Mouse (Mus musculus) C2C12 (cell line): ENCODE data around the gene Bcam. TPM values are rescaled to one million over a fixed set of nuclear protein-coding genes. Genes with fewer than 3 reads are reported as not detected.

ENCODE experiments used
- H3K27me3 ChIP-seq: one replicate; pipeline ENCODE4 v1.6.1; 2011; ENCODE audit not compliant: control insufficient read depth, insufficient read depth, insufficient read length
- H3K36me3 ChIP-seq: one replicate; pipeline ENCODE4 v1.6.1; 2011; ENCODE audit not compliant: control insufficient read depth, insufficient read depth
- H3K4me3 ChIP-seq: one replicate; pipeline ENCODE4 v1.5.1; 2011; ENCODE audit warnings: mild to moderate bottlenecking, control low read depth; ENCODE audit not compliant: poor library complexity, insufficient read depth, severe bottlenecking
- H3K79me2 ChIP-seq: one replicate; pipeline ENCODE4 v1.6.1; 2011; ENCODE audit not compliant: control insufficient read depth, insufficient read depth
- H3K79me3 ChIP-seq: one replicate; pipeline ENCODE4 v1.6.1; 2011; ENCODE audit warnings: low read depth, control low read depth
- H3ac ChIP-seq: one replicate; pipeline ENCODE3; 2011; ENCODE audit warnings: low read depth; ENCODE audit not compliant: control insufficient read depth, insufficient read length
- CEBPB ChIP-seq: IDR thresholded peaks from one replicate; pipeline ENCODE4 v1.6.1; 2011; ENCODE audit warnings: low read depth, mild to moderate bottlenecking, control low read depth, moderate library complexity
- CTCF ChIP-seq: IDR thresholded peaks from one replicate; pipeline ENCODE4 v1.5.1; 2011; ENCODE audit not compliant: control insufficient read depth, insufficient read depth, insufficient read length
- FOSL1 ChIP-seq: IDR thresholded peaks from one replicate; pipeline ENCODE4 v1.8.0; 2011; ENCODE audit warnings: mild to moderate bottlenecking, low read length; ENCODE audit not compliant: poor library complexity, insufficient read depth, severe bottlenecking
- MAX ChIP-seq: IDR thresholded peaks from one replicate; pipeline ENCODE4 v1.6.1; 2011; ENCODE audit warnings: mild to moderate bottlenecking, control low read depth
- MYOD1 ChIP-seq: IDR thresholded peaks from one replicate; pipeline ENCODE4 v1.6.1; 2011; ENCODE audit warnings: low read depth; ENCODE audit not compliant: control insufficient read depth, insufficient read length
- MYOG ChIP-seq: IDR thresholded peaks from one replicate; pipeline ENCODE4 v1.6.1; 2011; ENCODE audit not compliant: control insufficient read depth, insufficient read length; ENCODE audit errors: extremely low read depth
- USF1 ChIP-seq: IDR thresholded peaks from one replicate; pipeline ENCODE4 v1.6.1; 2011; ENCODE audit warnings: low read depth, mild to moderate bottlenecking, control low read depth, moderate library complexity
- polyA plus RNA-seq: library from polyadenylated mRNA; unstranded; fragments of >200 nt; fragmentation: generic; extraction: Trizol; gene quantifications from one replicate; pipeline ENCODE4 v1.2.1, GENCODE M21; 2012; ENCODE audit warnings: missing spikeins

Bcam gene
- polyA plus RNA-seq, 1 experiment: 1.7 TPM

DNA sequence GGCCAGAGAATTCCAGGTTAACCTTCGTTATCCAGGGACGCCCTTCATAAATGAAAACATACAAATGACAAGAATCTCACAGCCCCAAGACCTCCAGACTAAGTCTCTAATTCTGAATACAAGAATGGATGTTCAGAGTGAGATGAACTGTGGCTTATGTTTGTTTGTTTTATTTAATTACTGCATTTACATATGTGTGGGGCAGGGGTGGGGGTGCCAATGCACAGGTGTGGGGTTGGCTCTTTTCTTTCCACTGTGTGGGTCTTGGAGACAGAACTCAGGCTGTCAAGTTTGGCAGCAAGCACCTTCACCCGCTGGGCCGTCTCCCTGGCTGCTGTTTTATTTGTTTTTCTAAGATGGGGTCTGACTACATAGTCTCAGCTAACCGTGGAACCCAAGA, 28.3 kb downstream of the Bcam start:
- TF ChIP-seq MAX: no peak
- no peak for TF ChIP-seq CEBPB
- no peak for TF ChIP-seq MYOG
- no peak for TF ChIP-seq FOSL1
- no peak for TF ChIP-seq MYOD1
- TF ChIP-seq USF1: no peak
- no peak for TF ChIP-seq CTCF
- Histone ChIP-seq H3K4me3 (no peak overlapping the region), H3K36me3 (no peaks in the 10 kb centered on the region), H3K79me3 (no peaks in the 10 kb centered on the region), H3ac (no peak overlapping the region), H3K27me3 (no peaks in the 10 kb centered on the region), H3K79me2 (no peaks in the 10 kb centered on the region)

DNA sequence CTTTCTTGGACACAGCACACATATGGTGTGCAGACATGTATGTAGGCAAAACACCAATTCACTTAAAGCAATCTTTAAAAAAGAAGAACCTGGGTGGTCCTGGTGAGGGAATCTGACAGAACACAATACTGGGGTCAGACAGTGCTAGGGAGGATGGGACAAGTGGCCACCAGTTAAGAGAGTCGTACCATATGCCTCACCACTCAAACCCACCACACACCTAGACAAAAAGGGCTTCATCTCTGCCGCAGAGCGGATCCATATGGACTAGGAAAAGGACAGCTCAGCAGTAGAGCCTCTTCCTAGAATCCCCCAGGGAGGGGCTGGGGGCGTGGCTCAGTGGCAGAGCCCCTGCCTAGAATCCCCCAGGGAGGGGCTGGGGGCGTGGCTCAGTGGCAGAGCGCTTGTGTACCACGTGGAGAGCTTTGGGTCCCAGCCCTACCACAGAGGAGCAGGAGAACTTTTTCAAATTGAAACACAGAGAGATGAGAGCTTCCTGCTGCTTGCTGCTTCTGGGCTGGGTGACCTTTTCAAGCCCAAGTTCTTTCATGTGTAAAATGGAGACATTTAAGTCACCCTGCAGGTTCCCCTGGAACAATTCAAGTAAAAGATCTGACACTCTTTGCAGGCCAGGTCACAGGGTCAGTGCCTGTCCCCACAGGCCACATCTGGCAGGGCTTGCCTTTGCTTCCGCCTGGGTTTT, 29.3 kb downstream of the Bcam start:
- TF ChIP-seq MYOG (no peak), USF1 (no peak), MAX (no peak), MYOD1 (no peak), CTCF (no peak), CEBPB (no peak), FOSL1 (no peak)

DNA sequence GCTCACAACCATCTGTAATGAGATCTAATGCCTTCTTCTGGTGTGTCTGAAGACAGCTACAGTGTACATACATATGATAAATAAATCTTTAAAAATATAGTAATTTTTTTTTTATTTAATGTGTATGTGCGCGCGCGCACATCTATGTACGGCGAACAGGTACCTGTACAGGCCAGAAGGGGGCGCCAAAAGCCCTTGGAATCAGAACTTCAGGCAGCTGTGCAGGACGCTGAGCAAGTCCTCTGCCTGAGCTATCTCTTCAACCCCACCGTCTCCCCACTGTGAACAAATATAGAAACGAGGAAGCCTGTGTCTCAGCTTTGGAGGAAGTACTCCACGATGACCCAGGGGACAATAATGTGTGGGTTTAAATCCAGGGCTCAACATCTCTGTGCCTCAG, 30.5 kb downstream of the Bcam start:
- no peaks in the 10 kb centered on the region for H3K79me3 ChIP-seq
- no peak overlapping the region for H3K4me3 ChIP-seq
- TF ChIP-seq USF1 (no peak), FOSL1 (no peak), MAX (no peak), CEBPB (no peak), CTCF (no peak), MYOD1 (no peak), MYOG (no peak)
- H3K79me2 ChIP-seq: no peaks in the 10 kb centered on the region
- H3ac ChIP-seq: no peak overlapping the region
- H3K36me3 ChIP-seq: no peaks in the 10 kb centered on the region
- H3K27me3 ChIP-seq: no peaks in the 10 kb centered on the region

More for the DNA sequence above, 29.3 kb downstream of the Bcam start:
- Histone ChIP-seq H3K79me2 (no peaks in the 10 kb centered on the region), H3K4me3 (no peak overlapping the region), H3ac (no peak overlapping the region), H3K79me3 (no peaks in the 10 kb centered on the region), H3K27me3 (no peaks in the 10 kb centered on the region), H3K36me3 (no peaks in the 10 kb centered on the region)

DNA sequence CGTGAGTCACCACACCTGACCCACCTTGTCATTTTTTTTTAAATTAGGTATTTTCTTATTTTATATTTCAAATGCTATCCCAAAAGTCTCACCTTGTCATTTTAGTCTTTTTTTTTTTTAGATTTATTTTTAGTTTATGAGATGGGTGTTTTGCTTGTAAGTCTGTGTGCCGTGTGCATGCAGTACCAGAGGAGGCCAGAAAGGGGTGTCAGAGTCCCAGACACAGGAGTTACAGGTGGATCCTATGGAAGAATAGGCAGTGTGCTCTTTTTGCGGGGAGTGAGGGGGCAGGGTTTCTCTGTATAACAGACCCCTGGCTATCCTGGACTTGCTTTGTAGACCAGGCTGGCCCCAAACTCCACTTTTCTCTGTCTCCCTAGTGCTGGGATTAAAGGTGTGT, 32.0 kb downstream of the Bcam start:
- TF ChIP-seq USF1 (no peak), CEBPB (no peak), MYOD1 (no peak), MYOG (no peak), FOSL1 (no peak), MAX (no peak)
- Histone ChIP-seq H3K79me2 (no peaks in the 10 kb centered on the region), H3K27me3 (no peaks in the 10 kb centered on the region), H3K36me3 (no peaks in the 10 kb centered on the region), H3K79me3 (no peaks in the 10 kb centered on the region), H3ac (no peak overlapping the region), H3K4me3 (no peak overlapping the region)

DNA sequence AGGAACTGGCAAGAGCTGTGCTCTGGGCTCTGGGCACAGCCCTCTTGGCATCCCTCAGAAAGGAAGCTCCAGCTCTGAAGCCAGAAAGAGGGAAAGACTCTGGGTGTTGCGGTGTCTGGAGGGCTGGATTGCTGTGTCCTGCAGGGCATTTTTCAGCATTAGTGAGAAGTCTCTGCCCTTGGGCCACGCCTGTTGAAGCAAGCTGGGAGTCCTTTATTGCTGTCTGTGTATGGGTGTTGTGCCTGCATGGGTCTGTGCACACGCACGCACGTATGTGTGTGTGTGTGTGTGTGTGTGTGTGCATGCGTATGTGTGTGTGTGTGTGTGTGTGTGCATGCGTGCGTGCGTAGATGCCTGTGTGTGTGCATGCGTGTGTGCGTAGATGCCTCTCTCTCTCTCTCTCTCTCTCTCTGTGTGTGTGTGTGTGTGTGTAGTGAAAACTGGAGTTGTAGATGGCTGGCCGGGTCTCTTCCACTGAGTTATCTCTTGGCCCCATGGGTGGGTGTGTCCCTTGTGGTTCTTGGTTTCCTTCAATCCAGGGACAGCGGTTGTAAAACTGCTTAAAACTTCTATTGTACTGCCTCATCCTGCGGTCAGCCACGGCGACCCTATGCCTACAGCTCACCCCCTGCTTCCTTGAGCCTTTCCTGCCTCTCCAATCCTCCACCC, 34.3 kb downstream of the Bcam start:
- Histone ChIP-seq H3K4me3 (no peak overlapping the region), H3K27me3 (no peaks in the 10 kb centered on the region), H3K79me2 (no peaks in the 10 kb centered on the region), H3K79me3 (no peaks in the 10 kb centered on the region), H3ac (no peak overlapping the region), H3K36me3 (no peaks in the 10 kb centered on the region)
- TF ChIP-seq USF1 (no peak), CTCF (no peak), CEBPB (no peak), MYOG (no peak), FOSL1 (no peak), MAX (no peak), MYOD1 (no peak)
